Mouse (Mus musculus): ENCODE measurements around the gene Il1rapl2. TPM values are rescaled to one million over a fixed set of nuclear protein-coding genes. Genes with fewer than 3 reads are reported as not detected.

Il1rapl2 gene
- polyA plus RNA-seq, 1 experiment from 2014 or later = 0.12 TPM

- no peaks in the 10 kb centered on the region for H3K27me3 ChIP-seq (ENCODE audit: insufficient read depth, low read length)
Measured at GRCm38 (mm10) chrX:137812151-137812550, 241.7 kb downstream of the Il1rapl2 start.

GRCm38 (mm10) chrX:137848936-137849335 is 278.5 kb downstream of the Il1rapl2 start:
- H3K9ac ChIP-seq (ENCODE audit: low read depth, low read length) = no peak overlapping the region
- WGBS = 59% methylated on average over 3 of the region's 3 CpGs
- H3K36me3 ChIP-seq (ENCODE audit: insufficient read depth, low read length) = no peaks in the 10 kb centered on the region
- H3K27me3 ChIP-seq (ENCODE audit: insufficient read depth, low read length) = no peaks in the 10 kb centered on the region
- no peak overlapping the region for H3K27ac ChIP-seq
- DNase-seq (ENCODE audit: low spot score) (no peak), ATAC-seq (replicated peaks; ENCODE audit: low FRiP score, low read depth) (no peak)
- H3K4me1 ChIP-seq (replicated peaks; ENCODE audit: insufficient read depth, low read length) = no peaks in the 10 kb centered on the region
- TF ChIP-seq CTCF (IDR thresholded peaks at IDR 0.05; ENCODE audit: low read depth) = no peak
- no peaks in the 10 kb centered on the region for H3K9me3 ChIP-seq (replicated peaks; ENCODE audit: low read length)
- H3K4me3 ChIP-seq (replicated peaks; ENCODE audit: low read depth, low read length) = no peak overlapping the region
- H3K4me2 ChIP-seq (ENCODE audit: low read length) = no peak overlapping the region

More at GRCm38 (mm10) chrX:137812151-137812550, 241.7 kb downstream of the Il1rapl2 start:
- no peaks in the 10 kb centered on the region for H3K9me3 ChIP-seq (replicated peaks; ENCODE audit: low read length)
- H3K36me3 ChIP-seq (ENCODE audit: insufficient read depth, low read length) = no peaks in the 10 kb centered on the region
- ATAC-seq (replicated peaks; ENCODE audit: low FRiP score, low read depth) (no peak), DNase-seq (ENCODE audit: low spot score) (no peak)
- no peak overlapping the region for H3K9ac ChIP-seq (ENCODE audit: low read depth, low read length)
- no peak overlapping the region for H3K4me3 ChIP-seq (replicated peaks; ENCODE audit: low read depth, low read length)
- no peak overlapping the region for H3K27ac ChIP-seq
- no peak for TF ChIP-seq CTCF (IDR thresholded peaks at IDR 0.05; ENCODE audit: low read depth)
- H3K4me1 ChIP-seq (replicated peaks; ENCODE audit: insufficient read depth, low read length) = no peaks in the 10 kb centered on the region
- H3K4me2 ChIP-seq (ENCODE audit: low read length) = no peak overlapping the region
- 46% methylated on average over 1 of the region's 1 CpGs for WGBS

- Histone ChIP-seq H3K9me3 (replicated peaks; ENCODE audit: low read length) (no peaks in the 10 kb centered on the region), H3K9ac (ENCODE audit: low read depth, low read length) (no peak overlapping the region), H3K4me3 (replicated peaks; ENCODE audit: low read depth, low read length) (no peak overlapping the region), H3K27ac (no peak overlapping the region), H3K4me1 (replicated peaks; ENCODE audit: insufficient read depth, low read length) (no peaks in the 10 kb centered on the region), H3K4me2 (ENCODE audit: low read length) (no peak overlapping the region), H3K36me3 (ENCODE audit: insufficient read depth, low read length) (no peaks in the 10 kb centered on the region), H3K27me3 (ENCODE audit: insufficient read depth, low read length) (no peaks in the 10 kb centered on the region)
- DNase-seq (ENCODE audit: low spot score) = no peak
- TF ChIP-seq CTCF (IDR thresholded peaks at IDR 0.05; ENCODE audit: low read depth) = no peak
- no peak for ATAC-seq (replicated peaks; ENCODE audit: low FRiP score, low read depth)
Measured at GRCm38 (mm10) chrX:137923490-137923889, 353.1 kb downstream of the Il1rapl2 start.

- no peak overlapping the region for H3K27ac ChIP-seq
- no peak overlapping the region for H3K4me3 ChIP-seq (replicated peaks; ENCODE audit: low read depth, low read length)
- ATAC-seq (replicated peaks; ENCODE audit: low FRiP score, low read depth) (no peak), DNase-seq (ENCODE audit: low spot score) (peak; percentile 0)
- 60% methylated on average over 2 of the region's 2 CpGs for WGBS
- no peak for TF ChIP-seq CTCF (IDR thresholded peaks at IDR 0.05; ENCODE audit: low read depth)
- H3K27me3 ChIP-seq (ENCODE audit: insufficient read depth, low read length) = no peaks in the 10 kb centered on the region
- no peak overlapping the region for H3K4me2 ChIP-seq (ENCODE audit: low read length)
- no peak overlapping the region for H3K9ac ChIP-seq (ENCODE audit: low read depth, low read length)
- no peaks in the 10 kb centered on the region for H3K36me3 ChIP-seq (ENCODE audit: insufficient read depth, low read length)
- H3K4me1 ChIP-seq (replicated peaks; ENCODE audit: insufficient read depth, low read length) = no peaks in the 10 kb centered on the region
- no peaks in the 10 kb centered on the region for H3K9me3 ChIP-seq (replicated peaks; ENCODE audit: low read length)
Measured at GRCm38 (mm10) chrX:137926835-137927234, 356.4 kb downstream of the Il1rapl2 start.

GRCm38 (mm10) chrX:137947741-137948140 is 377.3 kb downstream of the Il1rapl2 start:
- no peak for DNase-seq (ENCODE audit: low spot score)
- H3K4me1 ChIP-seq (replicated peaks; ENCODE audit: insufficient read depth, low read length) = no peaks in the 10 kb centered on the region
- H3K27ac ChIP-seq = no peak overlapping the region
- no peaks in the 10 kb centered on the region for H3K9me3 ChIP-seq (replicated peaks; ENCODE audit: low read length)
- H3K4me2 ChIP-seq (ENCODE audit: low read length) = no peak overlapping the region
- 71% methylated on average over 1 of the region's 1 CpGs for WGBS
- no peaks in the 10 kb centered on the region for H3K27me3 ChIP-seq (ENCODE audit: insufficient read depth, low read length)
- no peak for TF ChIP-seq CTCF (IDR thresholded peaks at IDR 0.05; ENCODE audit: low read depth)
- no peak overlapping the region for H3K4me3 ChIP-seq (replicated peaks; ENCODE audit: low read depth, low read length)
- no peaks in the 10 kb centered on the region for H3K36me3 ChIP-seq (ENCODE audit: insufficient read depth, low read length)
- no peak overlapping the region for H3K9ac ChIP-seq (ENCODE audit: low read depth, low read length)
- no peak for ATAC-seq (replicated peaks; ENCODE audit: low FRiP score, low read depth)

GRCm38 (mm10) chrX:137971306-137971705 is 400.9 kb downstream of the Il1rapl2 start:
- Histone ChIP-seq H3K27me3 (ENCODE audit: insufficient read depth, low read length) (no peaks in the 10 kb centered on the region), H3K4me2 (ENCODE audit: low read length) (no peak overlapping the region), H3K9ac (ENCODE audit: low read depth, low read length) (no peak overlapping the region), H3K4me3 (replicated peaks; ENCODE audit: low read depth, low read length) (no peak overlapping the region), H3K9me3 (replicated peaks; ENCODE audit: low read length) (no peaks in the 10 kb centered on the region), H3K36me3 (ENCODE audit: insufficient read depth, low read length) (no peaks in the 10 kb centered on the region), H3K27ac (no peak overlapping the region), H3K4me1 (replicated peaks; ENCODE audit: insufficient read depth, low read length) (no peaks in the 10 kb centered on the region)
- ATAC-seq (replicated peaks; ENCODE audit: low FRiP score, low read depth) = peak; percentile 66; the same call in 1 of the 2 replicates
- WGBS = 68% methylated on average over 5 of the region's 5 CpGs
- peak; percentile 2 for DNase-seq (ENCODE audit: low spot score)
- TF ChIP-seq CTCF (IDR thresholded peaks at IDR 0.05; ENCODE audit: low read depth) = no peak

GRCm38 (mm10) chrX:138043113-138043512 is 472.7 kb downstream of the Il1rapl2 start:
- Histone ChIP-seq H3K4me1 (replicated peaks; ENCODE audit: insufficient read depth, low read length) (no peaks in the 10 kb centered on the region), H3K4me2 (ENCODE audit: low read length) (no peak overlapping the region), H3K36me3 (ENCODE audit: insufficient read depth, low read length) (no peaks in the 10 kb centered on the region), H3K4me3 (replicated peaks; ENCODE audit: low read depth, low read length) (no peak overlapping the region), H3K27me3 (ENCODE audit: insufficient read depth, low read length) (no peaks in the 10 kb centered on the region), H3K9ac (ENCODE audit: low read depth, low read length) (no peak overlapping the region), H3K27ac (no peak overlapping the region), H3K9me3 (replicated peaks; ENCODE audit: low read length) (no peaks in the 10 kb centered on the region)
- no peak for ATAC-seq (replicated peaks; ENCODE audit: low FRiP score, low read depth)
- TF ChIP-seq CTCF (IDR thresholded peaks at IDR 0.05; ENCODE audit: low read depth) = no peak
- no peak for DNase-seq (ENCODE audit: low spot score)
- WGBS = 86% methylated on average over 3 of the region's 3 CpGs

All from kidney, postnatal 0 days (tissue).